Mouse (Mus musculus) heart, embryonic 10.5 days (tissue): Measurements from ENCODE around the gene Slc46a2. TPM values are rescaled to one million over a fixed set of nuclear protein-coding genes. Genes with fewer than 3 reads are reported as not detected.
A peak's percentile ranks its signal among the peaks of the same experiment; 100 is the strongest.

Experiments
- DNase-seq: peaks from one replicate; pipeline ENCODE4 v3.0.0-alpha.2; 2017; ENCODE audit warnings: low spot score
- H3K27ac ChIP-seq: fragments of 300-500 bp; sonication (generic); 2 replicates; pipeline ENCODE4 v1.5.1; 2016; ENCODE audit warnings: mild to moderate bottlenecking
- H3K27me3 ChIP-seq: fragments of 300-500 bp; sonication (generic); 2 replicates; pipeline ENCODE4 v1.6.1; 2016; ENCODE audit warnings: mild to moderate bottlenecking; ENCODE audit not compliant: poor library complexity, insufficient read depth, severe bottlenecking
- H3K36me3 ChIP-seq: fragments of 300-500 bp; sonication (generic); 2 replicates; pipeline ENCODE4 v1.6.1; 2016; ENCODE audit warnings: mild to moderate bottlenecking, moderate library complexity
- H3K4me1 ChIP-seq: fragments of 300-500 bp; sonication (generic); 2 replicates; pipeline ENCODE4 v1.6.1; 2016; ENCODE audit warnings: mild to moderate bottlenecking
- H3K4me3 ChIP-seq: fragments of 300-500 bp; sonication (generic); 2 replicates; pipeline ENCODE4 v1.5.1; 2016; ENCODE audit warnings: mild to moderate bottlenecking, moderate library complexity
- H3K9me3 ChIP-seq: fragments of 300-500 bp; sonication (generic); 2 replicates; pipeline ENCODE4 v1.6.1; 2016; ENCODE audit warnings: mild to moderate bottlenecking, moderate library complexity
- WGBS: fragments of 180-500 bp; shearing (Covaris S2); methylation state at CpG from one replicate; pipeline ENCODE4 v1.1.7; 2016; 5-methylcytosine and 5-hydroxymethylcytosine counted together
- polyA plus RNA-seq: library from polyadenylated mRNA; unstranded; fragments of >200 nt; fragmentation: Nextera tagmentation; extraction: Ambion mirVana; gene quantifications from 2 replicates; pipeline ENCODE4 v1.2.1, GENCODE M21; 2016

Slc46a2 gene
- polyA plus RNA-seq, 1 experiment from 2014 or later: 0.10 TPM

- WGBS: 60% methylated on average over 6 of the region's 6 CpGs
- no peaks in the 10 kb centered on the region for H3K27me3 ChIP-seq
- H3K27ac ChIP-seq: peak overlapping the region; percentile 3; the same call in 1 of the 2 replicates
- peaks cover 2% of the 10 kb centered on the region; the same call in 1 of the 2 replicates for H3K36me3 ChIP-seq
- H3K9me3 ChIP-seq: no peaks in the 10 kb centered on the region
- no peak overlapping the region for H3K4me3 ChIP-seq
- peaks cover 31% of the 10 kb centered on the region for H3K4me1 ChIP-seq
- no peak for DNase-seq
Observed at GRCm38 (mm10) chr4:59902547-59902946, 12.3 kb downstream of the Slc46a2 start.

GRCm38 (mm10) chr4:59901810-59902209 is 13.0 kb downstream of the Slc46a2 start:
- 85% methylated on average over 6 of the region's 6 CpGs for WGBS
- H3K36me3 ChIP-seq: peaks cover 2% of the 10 kb centered on the region; the same call in 1 of the 2 replicates
- peak overlapping the region; percentile 67 for H3K27ac ChIP-seq
- H3K4me1 ChIP-seq: peaks cover 36% of the 10 kb centered on the region
- no peak for DNase-seq
- H3K4me3 ChIP-seq: no peak overlapping the region
- H3K9me3 ChIP-seq: no peaks in the 10 kb centered on the region
- no peaks in the 10 kb centered on the region for H3K27me3 ChIP-seq

DNA sequence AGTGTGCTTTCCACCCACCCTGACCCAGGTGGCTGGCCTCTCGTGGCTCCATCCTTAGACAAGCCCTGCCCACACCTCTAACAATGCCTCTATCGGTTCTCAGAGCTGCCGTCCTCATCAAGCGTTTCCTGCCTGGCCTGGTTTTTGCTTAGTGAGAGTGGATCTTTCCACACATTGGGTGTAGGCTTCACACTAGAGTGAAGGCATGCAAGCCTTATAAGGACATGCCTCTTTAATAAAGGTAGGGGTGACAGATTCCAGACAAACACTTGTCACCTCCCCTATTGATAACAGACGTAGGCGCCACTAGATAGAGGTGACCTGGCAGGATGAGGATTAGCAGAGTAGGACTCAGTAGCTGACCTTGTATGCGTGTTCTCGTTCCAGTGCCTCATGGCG is 16.3 kb downstream of the Slc46a2 start:
- Histone ChIP-seq H3K27me3 (no peaks in the 10 kb centered on the region), H3K9me3 (no peaks in the 10 kb centered on the region), H3K27ac (peak overlapping the region; percentile 87), H3K4me1 (peaks cover 31% of the 10 kb centered on the region), H3K36me3 (peaks cover 22% of the 10 kb centered on the region), H3K4me3 (no peak overlapping the region)
- WGBS: 23% methylated on average over 9 of the region's 9 CpGs
- peak; percentile 81 for DNase-seq

DNA sequence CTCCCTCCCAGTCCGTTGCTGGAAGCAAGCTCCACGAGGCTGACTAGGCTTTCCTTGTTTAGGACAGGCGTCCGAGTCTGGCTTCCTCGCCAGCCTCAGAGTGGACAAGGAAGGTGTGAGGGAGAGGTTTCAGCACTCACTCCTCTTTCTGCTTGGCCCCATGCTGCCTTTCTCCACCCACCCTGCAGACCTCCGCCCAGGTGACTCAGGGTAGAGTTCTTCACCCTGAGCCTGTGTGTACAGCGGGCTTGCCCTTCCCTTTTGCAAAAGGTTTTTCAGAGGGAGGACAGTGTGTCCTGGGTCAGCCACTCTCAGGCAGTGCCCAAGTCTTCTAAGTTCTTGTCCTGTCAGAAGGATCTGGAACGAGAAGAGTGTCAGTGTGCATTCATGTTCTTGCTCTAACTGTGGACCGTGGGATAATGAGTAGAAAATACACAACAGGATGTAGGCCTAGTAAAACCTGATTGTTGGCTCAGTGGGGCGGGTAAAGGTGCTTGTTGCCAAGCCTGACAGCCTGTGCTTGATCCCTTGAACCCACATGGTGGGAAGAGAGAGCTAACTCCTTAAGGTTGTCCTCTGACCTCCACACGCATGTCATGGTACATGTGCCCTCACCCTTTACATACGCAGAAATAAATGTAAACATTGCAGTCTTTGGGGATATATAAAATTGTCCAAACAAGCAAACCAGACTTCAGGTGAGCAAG is 16.9 kb downstream of the Slc46a2 start:
- Histone ChIP-seq H3K27me3 (no peaks in the 10 kb centered on the region), H3K36me3 (peaks cover 22% of the 10 kb centered on the region), H3K27ac (peak overlapping the region; percentile 87), H3K4me3 (no peak overlapping the region), H3K4me1 (peaks cover 26% of the 10 kb centered on the region), H3K9me3 (no peaks in the 10 kb centered on the region)
- no peak for DNase-seq
- WGBS: 52% methylated on average over 12 of the region's 12 CpGs

DNA sequence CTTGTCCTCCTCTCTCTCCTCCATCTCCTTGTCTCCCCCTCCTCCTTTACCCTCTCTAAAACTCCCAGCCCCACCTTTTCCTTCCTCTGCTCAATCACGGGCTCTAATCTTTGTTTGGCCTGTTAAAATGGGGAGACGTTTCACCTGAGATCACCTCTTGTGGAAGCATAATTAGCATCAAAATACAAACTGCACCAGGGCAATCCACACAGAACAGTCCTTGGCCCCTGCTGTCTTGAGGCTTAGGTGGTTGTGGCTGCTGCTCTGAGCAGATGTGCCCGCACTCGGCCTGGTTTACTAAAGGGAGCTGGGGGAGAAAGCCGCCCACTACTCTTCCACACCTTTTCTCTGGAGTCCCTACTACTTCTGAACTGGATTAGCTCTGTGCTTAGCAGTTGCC is 18.9 kb downstream of the Slc46a2 start:
- Histone ChIP-seq H3K4me1 (peaks cover 35% of the 10 kb centered on the region), H3K27ac (no peak overlapping the region), H3K4me3 (no peak overlapping the region), H3K36me3 (peaks cover 22% of the 10 kb centered on the region), H3K9me3 (no peaks in the 10 kb centered on the region), H3K27me3 (no peaks in the 10 kb centered on the region)
- whole genome bisulfite sequencing: 69% methylated on average over 5 of the region's 5 CpGs
- DNase-seq: no peak

DNA sequence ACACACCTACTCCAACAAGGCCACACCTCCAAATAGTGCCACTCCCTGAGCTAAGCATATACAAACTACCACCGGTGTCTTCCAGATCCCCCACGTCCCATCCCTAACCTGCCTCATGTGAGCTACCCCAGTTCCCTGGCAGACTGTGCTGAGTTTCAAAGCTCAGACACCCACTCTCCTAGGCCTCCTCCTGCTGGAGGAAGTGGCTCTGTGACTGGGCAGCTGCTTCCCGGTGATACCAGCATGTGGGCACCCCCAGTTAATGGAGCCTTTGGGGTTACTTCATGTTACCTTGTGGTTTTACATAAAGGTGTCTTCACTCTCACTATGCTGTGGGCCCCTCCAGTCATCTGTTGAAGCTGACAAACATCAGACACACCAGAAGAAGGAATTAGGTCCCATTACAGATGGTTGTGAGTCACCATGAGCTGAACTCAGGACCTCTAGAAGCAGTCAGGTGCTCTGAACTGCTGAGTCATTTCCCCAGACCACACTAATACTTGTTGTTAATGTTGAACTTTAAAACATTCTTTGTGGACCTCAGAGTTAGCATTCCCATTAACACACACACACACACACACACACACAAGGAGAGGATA is 19.8 kb downstream of the Slc46a2 start:
- H3K9me3 ChIP-seq: no peaks in the 10 kb centered on the region
- 90% methylated on average over 3 of the region's 3 CpGs for WGBS
- no peak overlapping the region for H3K4me3 ChIP-seq
- DNase-seq: no peak
- peak overlapping the region; percentile 62; the same call in 1 of the 2 replicates for H3K27ac ChIP-seq
- peaks cover 22% of the 10 kb centered on the region for H3K36me3 ChIP-seq
- H3K4me1 ChIP-seq: peaks cover 40% of the 10 kb centered on the region
- H3K27me3 ChIP-seq: no peaks in the 10 kb centered on the region

DNA sequence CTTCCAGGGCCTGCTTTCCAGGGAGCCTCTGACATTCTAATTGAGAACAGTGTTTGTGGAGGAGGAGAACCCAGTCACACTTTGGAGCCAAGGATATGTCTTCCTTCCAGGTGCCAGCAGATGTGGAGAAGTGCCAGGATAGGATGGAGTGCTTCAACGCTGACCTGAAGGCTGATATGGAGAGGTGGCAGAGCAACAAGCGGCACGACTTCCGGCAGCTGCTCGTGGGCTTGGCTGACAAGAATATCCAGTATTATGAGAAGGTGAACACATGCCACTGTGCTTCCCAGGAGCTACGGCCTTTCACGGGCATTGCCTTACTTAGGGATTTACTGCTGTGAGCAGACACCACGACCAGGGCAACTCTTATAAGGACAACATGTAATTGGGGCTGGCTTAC is 20.4 kb downstream of the Slc46a2 start:
- 82% methylated on average over 8 of the region's 8 CpGs for WGBS
- H3K4me3 ChIP-seq: no peak overlapping the region
- H3K9me3 ChIP-seq: no peaks in the 10 kb centered on the region
- DNase-seq: no peak
- H3K27ac ChIP-seq: peak overlapping the region; percentile 42; the same call in 1 of the 2 replicates
- peaks cover 19% of the 10 kb centered on the region for H3K36me3 ChIP-seq
- H3K27me3 ChIP-seq: no peaks in the 10 kb centered on the region
- peaks cover 45% of the 10 kb centered on the region for H3K4me1 ChIP-seq

- Histone ChIP-seq H3K4me3 (no peak overlapping the region), H3K36me3 (peaks cover 19% of the 10 kb centered on the region), H3K9me3 (no peaks in the 10 kb centered on the region), H3K27me3 (no peaks in the 10 kb centered on the region), H3K27ac (no peak overlapping the region), H3K4me1 (peaks cover 31% of the 10 kb centered on the region)
- DNase-seq: no peak
- 90% methylated on average over 5 of the region's 5 CpGs for WGBS
Observed at GRCm38 (mm10) chr4:59892731-59893130, 22.1 kb downstream of the Slc46a2 start.

DNA sequence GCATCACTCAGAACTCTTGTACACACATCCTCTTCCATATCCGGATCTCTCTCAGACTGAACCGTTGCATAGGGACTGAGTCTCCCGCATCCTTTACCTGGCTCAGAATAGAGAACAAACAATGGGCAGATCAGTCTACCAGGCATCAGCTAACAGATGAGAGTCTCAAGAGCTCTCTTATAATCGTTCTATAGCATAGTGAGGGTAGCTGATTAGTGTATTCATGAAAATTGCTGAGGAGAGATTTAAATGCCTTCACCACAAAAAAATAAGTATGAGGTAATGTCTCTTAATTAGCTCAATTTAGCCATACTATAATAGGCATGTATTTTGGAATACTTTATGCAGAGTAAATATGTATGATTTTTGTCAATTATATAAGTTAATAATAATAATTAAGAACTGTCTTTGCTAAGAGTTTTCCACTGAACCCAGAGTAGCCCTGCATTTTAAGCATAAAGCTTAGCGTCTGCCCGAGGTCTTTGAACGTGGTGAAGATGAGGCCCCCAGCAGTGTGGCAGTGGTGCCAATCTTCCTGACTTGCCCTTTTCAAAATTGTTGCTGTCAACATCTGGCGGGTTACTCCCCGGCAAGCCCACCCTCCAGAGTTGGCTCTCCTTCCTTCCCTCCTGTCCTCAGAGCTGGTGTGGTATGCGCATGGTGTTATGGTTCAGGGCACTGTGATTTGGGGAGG is 23.0 kb downstream of the Slc46a2 start:
- Histone ChIP-seq H3K36me3 (peaks cover 19% of the 10 kb centered on the region), H3K27ac (peak overlapping the region; percentile 79)
- DNase-seq: no peak

GRCm38 (mm10) chr4:59890086-59890600 is 24.7 kb downstream of the Slc46a2 start:
- Histone ChIP-seq H3K9me3 (no peaks in the 10 kb centered on the region), H3K27me3 (no peaks in the 10 kb centered on the region), H3K4me1 (peaks cover 27% of the 10 kb centered on the region), H3K36me3 (peaks cover 10% of the 10 kb centered on the region), H3K4me3 (no peak overlapping the region), H3K27ac (peak overlapping the region; percentile 3; the same call in 1 of the 2 replicates)
- DNase-seq: no peak
- whole genome bisulfite sequencing: 74% methylated on average over 6 of the region's 6 CpGs

More for the DNA sequence above, 23.0 kb downstream of the Slc46a2 start:
- Histone ChIP-seq H3K4me3 (no peak overlapping the region), H3K4me1 (peaks cover 23% of the 10 kb centered on the region), H3K9me3 (no peaks in the 10 kb centered on the region), H3K27me3 (no peaks in the 10 kb centered on the region)
- WGBS: 87% methylated on average over 10 of the region's 10 CpGs

GRCm38 (mm10) chr4:59888014-59888413 is 26.8 kb downstream of the Slc46a2 start:
- WGBS: 84% methylated on average over 5 of the region's 5 CpGs
- Histone ChIP-seq H3K36me3 (peaks cover under 1% of the 10 kb centered on the region), H3K27me3 (no peaks in the 10 kb centered on the region), H3K9me3 (no peaks in the 10 kb centered on the region), H3K4me3 (no peak overlapping the region), H3K27ac (no peak overlapping the region), H3K4me1 (peaks cover 34% of the 10 kb centered on the region)
- DNase-seq: no peak

DNA sequence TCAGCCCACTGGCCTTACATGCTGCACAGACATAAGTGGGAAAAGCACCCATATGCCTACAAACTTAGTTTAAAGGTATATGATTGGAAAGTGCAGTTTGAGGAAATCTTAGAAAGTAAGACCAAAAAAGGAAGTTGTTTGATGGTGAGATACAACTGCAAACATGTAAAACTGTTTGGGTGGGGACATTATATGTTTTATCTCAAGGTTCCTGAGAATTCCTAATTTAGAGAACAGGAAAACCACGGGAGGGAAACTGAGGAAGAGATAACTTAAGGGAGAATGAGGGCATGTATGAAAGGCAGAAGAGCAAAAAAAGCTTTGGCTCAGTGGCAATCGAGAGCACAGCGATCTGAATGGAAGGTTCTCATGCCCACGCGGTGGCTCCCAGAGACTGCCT is 27.8 kb downstream of the Slc46a2 start:
- whole genome bisulfite sequencing: 90% methylated on average over 5 of the region's 5 CpGs
- Histone ChIP-seq H3K36me3 (peaks cover 11% of the 10 kb centered on the region), H3K27me3 (no peaks in the 10 kb centered on the region), H3K27ac (no peak overlapping the region), H3K4me1 (peaks cover 30% of the 10 kb centered on the region), H3K9me3 (no peaks in the 10 kb centered on the region), H3K4me3 (no peak overlapping the region)
- no peak for DNase-seq

DNA sequence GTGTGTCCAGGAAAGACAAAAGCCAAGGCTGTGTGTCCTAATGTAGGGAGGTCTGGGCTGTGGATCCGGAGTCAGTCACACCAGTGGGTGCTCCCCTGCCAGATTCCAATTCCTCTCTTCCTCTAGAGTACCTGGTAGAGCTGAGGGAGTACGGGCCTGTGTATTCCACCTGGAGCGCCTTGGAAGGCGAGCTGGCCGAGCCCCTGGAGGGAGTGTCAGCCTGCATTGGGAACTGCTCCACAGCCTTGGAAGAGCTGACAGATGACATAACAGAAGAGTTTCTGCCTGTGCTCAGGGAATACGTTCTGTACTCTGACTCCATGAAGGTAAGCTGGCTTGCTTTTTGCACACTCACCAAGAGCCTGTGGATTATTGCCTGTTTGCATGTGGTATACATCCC is 28.6 kb downstream of the Slc46a2 start:
- H3K4me3 ChIP-seq: no peak overlapping the region
- DNase-seq: no peak
- no peak overlapping the region for H3K27ac ChIP-seq
- no peaks in the 10 kb centered on the region for H3K9me3 ChIP-seq
- H3K36me3 ChIP-seq: peaks cover 17% of the 10 kb centered on the region
- no peaks in the 10 kb centered on the region for H3K27me3 ChIP-seq
- 87% methylated on average over 6 of the region's 6 CpGs for WGBS
- peaks cover 25% of the 10 kb centered on the region for H3K4me1 ChIP-seq
